Mouse (Mus musculus): ENCODE measurements around the gene 1700057G04Rik. TPM values are rescaled to one million over a fixed set of nuclear protein-coding genes. Genes with fewer than 3 reads are reported as not detected.

The 1700057G04Rik gene
- total RNA-seq, 2 experiments from 2014 or later = not detected

GRCm38 (mm10) chr9:92326813-92327212 lies 17.6 kb downstream of the 1700057G04Rik start:
- H3K27ac ChIP-seq = no peak overlapping the region
- TF ChIP-seq CTCF (IDR thresholded peaks at IDR 0.05) = no peak
- intact Hi-C loops (cut with DNase I) = no loop called here
- no peak overlapping the region for H3K4me3 ChIP-seq
- DNase-seq (ENCODE audit: extremely low spot score in 1 of 2, low spot score in 2 of 2) = no peak

GRCm38 (mm10) chr9:92331383-92331782 lies 22.2 kb downstream of the 1700057G04Rik start:
- no peak for DNase-seq (ENCODE audit: extremely low spot score in 1 of 2, low spot score in 2 of 2)
- TF ChIP-seq CTCF (IDR thresholded peaks at IDR 0.05) = no peak
- Histone ChIP-seq H3K27ac (no peak overlapping the region), H3K4me3 (no peak overlapping the region)
- intact Hi-C loops (cut with DNase I) = no loop called here

- intact Hi-C loops (cut with DNase I) = no loop called here
- Histone ChIP-seq H3K4me3 (no peak overlapping the region), H3K27ac (no peak overlapping the region)
- no peak for DNase-seq (ENCODE audit: extremely low spot score in 1 of 2, low spot score in 2 of 2)
- TF ChIP-seq CTCF (IDR thresholded peaks at IDR 0.05) = no peak
These were observed 25.7 kb downstream of the 1700057G04Rik start for GRCm38 (mm10) chr9:92334845-92335244.

GRCm38 (mm10) chr9:92335277-92335818 lies 26.2 kb downstream of the 1700057G04Rik start:
- no peak overlapping the region for H3K4me3 ChIP-seq
- no peak overlapping the region for H3K27ac ChIP-seq
- intact Hi-C loops (cut with DNase I) = no loop called here
- no peak for TF ChIP-seq CTCF (IDR thresholded peaks at IDR 0.05)
- no peak for DNase-seq (ENCODE audit: extremely low spot score in 1 of 2, low spot score in 2 of 2)

- H3K4me3 ChIP-seq = no peak overlapping the region
- no peak overlapping the region for H3K27ac ChIP-seq
These were observed 27.9 kb downstream of the 1700057G04Rik start for GRCm38 (mm10) chr9:92337063-92337462.

GRCm38 (mm10) chr9:92337661-92338060 lies 28.5 kb downstream of the 1700057G04Rik start:
- Histone ChIP-seq H3K27ac (no peak overlapping the region), H3K4me3 (no peak overlapping the region)
- intact Hi-C loops (cut with DNase I) = no loop called here
- DNase-seq (ENCODE audit: extremely low spot score in 1 of 2, low spot score in 2 of 2) = no peak
- TF ChIP-seq CTCF (IDR thresholded peaks at IDR 0.05) = no peak

More at GRCm38 (mm10) chr9:92337063-92337462, 27.9 kb downstream of the 1700057G04Rik start:
- intact Hi-C loops (cut with DNase I) = no loop called here
- DNase-seq (ENCODE audit: extremely low spot score in 1 of 2, low spot score in 2 of 2) = no peak
- no peak for TF ChIP-seq CTCF (IDR thresholded peaks at IDR 0.05)

- intact Hi-C loops (cut with DNase I) = no loop called here
- no peak for TF ChIP-seq CTCF (IDR thresholded peaks at IDR 0.05)
- H3K27ac ChIP-seq = no peak overlapping the region
- no peak for DNase-seq (ENCODE audit: extremely low spot score in 1 of 2, low spot score in 2 of 2)
- H3K4me3 ChIP-seq = no peak overlapping the region
These were observed 29.8 kb downstream of the 1700057G04Rik start for GRCm38 (mm10) chr9:92338954-92339353.

- TF ChIP-seq CTCF (IDR thresholded peaks at IDR 0.05) = no peak
- intact Hi-C loops (cut with DNase I) = no loop called here
These were observed 42.7 kb downstream of the 1700057G04Rik start for GRCm38 (mm10) chr9:92351924-92352323.

GRCm38 (mm10) chr9:92353306-92353705 lies 44.1 kb downstream of the 1700057G04Rik start:
- intact Hi-C loops (cut with DNase I) = no loop called here
- Histone ChIP-seq H3K4me3 (no peak overlapping the region), H3K27ac (no peak overlapping the region)
- no peak for DNase-seq (ENCODE audit: extremely low spot score in 1 of 2, low spot score in 2 of 2)
- TF ChIP-seq CTCF (IDR thresholded peaks at IDR 0.05) = no peak

More at GRCm38 (mm10) chr9:92351924-92352323, 42.7 kb downstream of the 1700057G04Rik start:
- no peak for DNase-seq (ENCODE audit: extremely low spot score in 1 of 2, low spot score in 2 of 2)
- Histone ChIP-seq H3K27ac (no peak overlapping the region), H3K4me3 (no peak overlapping the region)

- no peak for DNase-seq (ENCODE audit: extremely low spot score in 1 of 2, low spot score in 2 of 2)
- Histone ChIP-seq H3K4me3 (no peak overlapping the region), H3K27ac (no peak overlapping the region)
- intact Hi-C loops (cut with DNase I) = no loop called here
- TF ChIP-seq CTCF (IDR thresholded peaks at IDR 0.05) = no peak
These were observed 51.6 kb downstream of the 1700057G04Rik start for GRCm38 (mm10) chr9:92360691-92361310.

GRCm38 (mm10) chr9:92363478-92363877 lies 54.3 kb downstream of the 1700057G04Rik start:
- no peak for DNase-seq (ENCODE audit: extremely low spot score in 1 of 2, low spot score in 2 of 2)
- TF ChIP-seq CTCF (IDR thresholded peaks at IDR 0.05) = no peak
- no peak overlapping the region for H3K4me3 ChIP-seq
- no peak overlapping the region for H3K27ac ChIP-seq
- intact Hi-C loops (cut with DNase I) = no loop called here

GRCm38 (mm10) chr9:92368920-92369319 lies 59.7 kb downstream of the 1700057G04Rik start:
- no peak for DNase-seq (ENCODE audit: extremely low spot score in 1 of 2, low spot score in 2 of 2)
- TF ChIP-seq CTCF (IDR thresholded peaks at IDR 0.05) = no peak
- intact Hi-C loops (cut with DNase I) = no loop called here
- no peak overlapping the region for H3K4me3 ChIP-seq
- H3K27ac ChIP-seq = no peak overlapping the region

GRCm38 (mm10) chr9:92373896-92374295 lies 64.7 kb downstream of the 1700057G04Rik start:
- intact Hi-C loops (cut with DNase I) = loop anchor here (5.0 to 10.0 kb wide), 2 partner anchors 157 to 229 kb away; no protein-coding TSS in a partner anchor
- TF ChIP-seq CTCF (IDR thresholded peaks at IDR 0.05) = no peak
- no peak for DNase-seq (ENCODE audit: extremely low spot score in 1 of 2, low spot score in 2 of 2)

More at GRCm38 (mm10) chr9:92373896-92374295, 64.7 kb downstream of the 1700057G04Rik start:
- Histone ChIP-seq H3K4me3 (no peak overlapping the region), H3K27ac (no peak overlapping the region)

Measured in left cerebral cortex, adult 2 months (tissue).